Mouse (Mus musculus) MEL (cell line): ENCODE data around the gene Pak1ip1.

Source experiments
- CTCF ChIP-seq, 3 experiments: IDR thresholded peaks in 2 of 3; conservative IDR thresholded peaks in 1 of 3; 2 replicates each; pipeline ENCODE4 v1.5.1; 2011 to 2012; ENCODE audit warnings: low read length in 3 of 3, low read depth in 2 of 3, mild to moderate bottlenecking in 2 of 3, improper control_type of control experiment in 1 of 3, inconsistent platforms in 1 of 3, mixed read lengths in 1 of 3, moderate library complexity in 1 of 3; ENCODE audit not compliant: control insufficient read depth in 1 of 3, insufficient read depth in 1 of 3, poor library complexity in 1 of 3, severe bottlenecking in 1 of 3
- GATA1 ChIP-seq: IDR thresholded peaks from 2 replicates; pipeline ENCODE4 v1.6.1; 2011; ENCODE audit warnings: low read depth, low read length, improper control_type of control experiment
- MAX ChIP-seq: IDR thresholded peaks from 2 replicates; pipeline ENCODE4 v1.6.1; 2011; ENCODE audit warnings: low read length, improper control_type of control experiment
- NELFE ChIP-seq: IDR thresholded peaks from 2 replicates; pipeline ENCODE4 v1.6.1; 2011; ENCODE audit warnings: low read depth, low read length, improper control_type of control experiment
- POLR2A ChIP-seq, 2 experiments: IDR thresholded peaks; 2 replicates each; pipeline ENCODE4 v1.6.1; 2011 to 2012; ENCODE audit warnings: low read length in 2 of 2, mild to moderate bottlenecking in 2 of 2, control low read depth in 1 of 2, improper control_type of control experiment in 1 of 2, low read depth in 1 of 2, moderate library complexity in 1 of 2; ENCODE audit not compliant: control insufficient read depth in 1 of 2, insufficient read depth in 1 of 2, poor library complexity in 1 of 2
- POLR2AphosphoS5 ChIP-seq: IDR thresholded peaks from 2 replicates; pipeline ENCODE4 v1.6.1; 2012; ENCODE audit warnings: low read depth, borderline replicate concordance, mild to moderate bottlenecking, inconsistent platforms, low read length, moderate library complexity, mixed read lengths
- RCOR1 ChIP-seq: IDR thresholded peaks from 2 replicates; pipeline ENCODE4 v1.6.1; 2012; ENCODE audit warnings: low read depth, mild to moderate bottlenecking, inconsistent platforms, low read length, improper control_type of control experiment
- USF2 ChIP-seq, 2 experiments: IDR thresholded peaks; 2 replicates each; pipeline ENCODE4 v1.6.1; 2011 to 2012; ENCODE audit warnings: improper control_type of control experiment in 2 of 2, low read length in 2 of 2, borderline replicate concordance in 1 of 2, inconsistent platforms in 1 of 2, low read depth in 1 of 2, mild to moderate bottlenecking in 1 of 2; ENCODE audit not compliant: insufficient read depth in 1 of 2

GRCm38 (mm10) chr13:40953231-40953630 lies 47.6 kb upstream of the Pak1ip1 start:
- TF ChIP-seq CTCF (IDR thresholded peaks at IDR 0.05 in 2 of 3, conservative IDR thresholded peaks at IDR 0.05 in 1 of 3; ENCODE audit: control insufficient read depth in 1 of 3, insufficient read depth in 1 of 3, low read depth in 2 of 3, low read length in 3 of 3, poor library complexity in 1 of 3, severe bottlenecking in 1 of 3) (no peak), POLR2A (IDR thresholded peaks at IDR 0.05; ENCODE audit: control insufficient read depth in 1 of 2, insufficient read depth in 1 of 2, low read depth in 1 of 2, low read length in 2 of 2, poor library complexity in 1 of 2) (no peak), GATA1 (no peak), NELFE (no peak), RCOR1 (no peak), USF2 (IDR thresholded peaks at IDR 0.05; ENCODE audit: borderline replicate concordance in 1 of 2, insufficient read depth in 1 of 2, low read depth in 1 of 2, low read length in 2 of 2) (no peak), MAX (no peak), POLR2AphosphoS5 (no peak)
